Mouse (Mus musculus): Measurements from ENCODE around the gene Necap2.

DNA sequence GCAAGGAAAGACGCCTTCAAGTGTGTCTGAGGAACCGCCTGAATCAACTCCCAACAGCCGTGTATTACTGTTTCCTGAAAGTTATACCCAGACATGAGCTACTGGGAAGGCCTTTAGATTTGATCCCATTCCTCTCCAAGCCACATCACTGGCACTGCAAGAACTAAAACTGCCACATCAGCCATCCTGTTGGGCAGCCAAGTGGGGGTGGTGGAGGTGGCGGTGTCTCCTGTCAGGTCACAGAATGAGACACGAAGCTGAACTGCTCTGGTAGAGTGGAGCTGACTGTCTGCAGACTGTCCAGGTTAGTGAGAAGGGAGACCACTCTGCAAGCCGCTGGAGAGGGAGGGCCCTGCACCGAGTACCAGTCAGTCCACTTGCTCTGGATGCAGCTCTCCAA lies 44.5 kb upstream of the Necap2 start:
- TF ChIP-seq CTCF (IDR thresholded peaks at IDR 0.05; ENCODE audit: low read depth), result no peak
- no peak for TF ChIP-seq EP300 (IDR thresholded peaks at IDR 0.05; ENCODE audit: low read depth)

Data from liver, embryonic 14.5 days (tissue).